Mouse (Mus musculus) forebrain, embryonic 14.5 days (tissue): ENCODE data around the gene Dus1l. TPM values are rescaled to one million over a fixed set of nuclear protein-coding genes. Genes with fewer than 3 reads are reported as not detected.

Experiments used
- ATAC-seq: fragments of 200-750 bp; cut with Nextera tagmentation; 2 replicates; pipeline ENCODE4 v1.8.0; 2017; ENCODE audit warnings: mild to moderate bottlenecking, moderate library complexity
- DNase-seq: peaks from one replicate; pipeline ENCODE4 v3.0.0-alpha.2; 2015; ENCODE audit warnings: low spot score
- H3K27ac ChIP-seq: fragments of 300-500 bp; sonication (generic); 2 replicates; pipeline ENCODE4 v1.5.1; 2014; ENCODE audit warnings: low read depth, mild to moderate bottlenecking, control low read depth, low read length, moderate library complexity
- H3K27me3 ChIP-seq: fragments of 300-500 bp; sonication (generic); replicated peaks from 2 replicates; pipeline ENCODE4 v1.6.1; 2014; ENCODE audit warnings: low read length, control low read depth, mixed read lengths; ENCODE audit not compliant: control insufficient read depth, insufficient read depth
- H3K36me3 ChIP-seq: fragments of 300-500 bp; sonication (generic); 2 replicates; pipeline ENCODE4 v1.6.1; 2014; ENCODE audit warnings: low read length, control low read depth; ENCODE audit not compliant: control insufficient read depth, insufficient read depth
- H3K4me1 ChIP-seq: fragments of 300-500 bp; sonication (generic); 2 replicates; pipeline ENCODE4 v1.6.1; 2014; ENCODE audit warnings: antibody characterized with exemption, low read length, control low read depth; ENCODE audit not compliant: control insufficient read depth, insufficient read depth
- H3K4me2 ChIP-seq: fragments of 300-500 bp; sonication (generic); 2 replicates; pipeline ENCODE4 v1.6.1; 2014; ENCODE audit warnings: mild to moderate bottlenecking, control low read depth, low read length
- H3K4me3 ChIP-seq: fragments of 300-500 bp; sonication (generic); 2 replicates; pipeline ENCODE4 v1.5.1; 2014; ENCODE audit warnings: low read depth, low read length, control low read depth
- H3K9ac ChIP-seq: fragments of 300-500 bp; sonication (generic); 2 replicates; pipeline ENCODE4 v1.6.1; 2014; ENCODE audit warnings: mild to moderate bottlenecking, low read length, control low read depth, moderate library complexity
- H3K9me3 ChIP-seq: fragments of 300-500 bp; sonication (generic); replicated peaks from 2 replicates; pipeline ENCODE4 v1.6.1; 2016; ENCODE audit warnings: low read length, control low read depth, mixed read lengths; ENCODE audit not compliant: control insufficient read depth
- WGBS: fragments of 180-500 bp; shearing (Covaris S2); extraction: QIAGEN DNeasy Blood & Tissue Kit; methylation state at CpG from one replicate; pipeline ENCODE4 v1.1.7; 2014; 5-methylcytosine and 5-hydroxymethylcytosine counted together
- polyA plus RNA-seq: library from polyadenylated mRNA; unstranded; fragments of >200 nt; fragmentation: Nextera tagmentation; extraction: Ambion mirVana; gene quantifications from 2 replicates; pipeline ENCODE4 v1.2.1, GENCODE M21; 2014

Gene Dus1l
- polyA plus RNA-seq, 1 experiment from 2014 or later: 53.5 TPM

GRCm38 (mm10) chr11:120826016-120826953 is 30.1 kb upstream of the Dus1l start:
- Histone ChIP-seq H3K4me1 (peaks cover 25% of the 10 kb centered on the region), H3K36me3 (peaks cover 15% of the 10 kb centered on the region; the same call in 1 of the 2 replicates), H3K4me3 (no peak overlapping the region), H3K27me3 (no peaks in the 10 kb centered on the region), H3K9me3 (no peaks in the 10 kb centered on the region), H3K4me2 (no peak overlapping the region), H3K27ac (peak overlapping the region; percentile 99; the same call in 1 of the 2 replicates), H3K9ac (no peak overlapping the region)
- no peak for ATAC-seq
- WGBS: 89% methylated on average over 8 of the region's 8 CpGs
- DNase-seq: no peak

GRCm38 (mm10) chr11:120825289-120825863 is 29.2 kb upstream of the Dus1l start:
- 51% methylated on average over 4 of the region's 4 CpGs for WGBS
- peaks cover 27% of the 10 kb centered on the region for H3K4me1 ChIP-seq
- H3K9ac ChIP-seq: peak overlapping the region; percentile 93
- peak overlapping the region; percentile 99 for H3K27ac ChIP-seq
- peak overlapping the region; percentile 95 for H3K4me2 ChIP-seq
- no peaks in the 10 kb centered on the region for H3K9me3 ChIP-seq
- ATAC-seq (no peak), DNase-seq (no peak)
- peaks cover 24% of the 10 kb centered on the region for H3K36me3 ChIP-seq
- peak overlapping the region; percentile 86 for H3K4me3 ChIP-seq
- no peaks in the 10 kb centered on the region for H3K27me3 ChIP-seq

GRCm38 (mm10) chr11:120824787-120825288 is 28.6 kb upstream of the Dus1l start:
- Histone ChIP-seq H3K36me3 (peaks cover 29% of the 10 kb centered on the region), H3K4me2 (peak overlapping the region; percentile 95), H3K9me3 (no peaks in the 10 kb centered on the region), H3K27me3 (no peaks in the 10 kb centered on the region), H3K27ac (peak overlapping the region; percentile 99), H3K9ac (peak overlapping the region; percentile 93), H3K4me1 (peaks cover 27% of the 10 kb centered on the region), H3K4me3 (peak overlapping the region; percentile 86)
- DNase-seq (no peak), ATAC-seq (peak; percentile 69; the same call in 1 of the 2 replicates)
- 0% methylated on average over 19 of the region's 21 CpGs for WGBS

GRCm38 (mm10) chr11:120823956-120824786 is 28.0 kb upstream of the Dus1l start, which contains the start of gene Fasn:
TSS of gene Fasn (minus strand) at chr11:120824547.
- Histone ChIP-seq H3K27ac (peak within 1 kb of the TSS; percentile 99), H3K9ac (peak within 1 kb of the TSS; percentile 93), H3K4me2 (peak within 1 kb of the TSS; percentile 95), H3K9me3 (no peaks in the 10 kb centered on the region), H3K4me3 (peak within 1 kb of the TSS; percentile 86), H3K36me3 (peaks cover 36% of the 10 kb centered on the region), H3K4me1 (peaks cover 27% of the 10 kb centered on the region), H3K27me3 (no peaks in the 10 kb centered on the region)
- WGBS: under 1% methylated on average over 99 of the region's 109 CpGs
- ATAC-seq: peak; percentile 93
- peak; percentile 98 for DNase-seq

- Histone ChIP-seq H3K4me3 (peak overlapping the region; percentile 86), H3K27ac (peak overlapping the region; percentile 99), H3K36me3 (peaks cover 42% of the 10 kb centered on the region), H3K4me2 (peak overlapping the region; percentile 95), H3K9ac (peak overlapping the region; percentile 93), H3K4me1 (peaks cover 27% of the 10 kb centered on the region), H3K9me3 (no peaks in the 10 kb centered on the region), H3K27me3 (no peaks in the 10 kb centered on the region)
- DNase-seq (peak; percentile 77), ATAC-seq (peak; percentile 49)
- WGBS: under 1% methylated on average over 27 of the region's 40 CpGs
Observed at GRCm38 (mm10) chr11:120823551-120823947, 27.3 kb upstream of the Dus1l start.

- H3K27ac ChIP-seq: peak overlapping the region; percentile 99
- H3K9me3 ChIP-seq: no peaks in the 10 kb centered on the region
- peak; percentile 26 for DNase-seq
- peak overlapping the region; percentile 93 for H3K9ac ChIP-seq
- H3K4me3 ChIP-seq: peak overlapping the region; percentile 86
- peaks cover 48% of the 10 kb centered on the region for H3K36me3 ChIP-seq
- H3K4me2 ChIP-seq: peak overlapping the region; percentile 95
- no peaks in the 10 kb centered on the region for H3K27me3 ChIP-seq
- H3K4me1 ChIP-seq: peaks cover 27% of the 10 kb centered on the region
- WGBS: under 1% methylated on average over 14 of the region's 14 CpGs
- no peak for ATAC-seq
Observed at GRCm38 (mm10) chr11:120822831-120823550, 26.8 kb upstream of the Dus1l start.

- WGBS: 66% methylated on average over 4 of the region's 4 CpGs
- peak overlapping the region; percentile 93 for H3K9ac ChIP-seq
- no peaks in the 10 kb centered on the region for H3K9me3 ChIP-seq
- peaks cover 27% of the 10 kb centered on the region for H3K4me1 ChIP-seq
- H3K36me3 ChIP-seq: peaks cover 54% of the 10 kb centered on the region
- H3K4me2 ChIP-seq: peak overlapping the region; percentile 95
- H3K27ac ChIP-seq: no peak overlapping the region
- H3K27me3 ChIP-seq: no peaks in the 10 kb centered on the region
- ATAC-seq: no peak
- H3K4me3 ChIP-seq: peak overlapping the region; percentile 86
- no peak for DNase-seq
Observed at GRCm38 (mm10) chr11:120822321-120822720, 26.1 kb upstream of the Dus1l start.
